Mouse (Mus musculus) limb, embryonic 11.5 days (tissue): Measurements from ENCODE around the gene Ltc4s. TPM values are rescaled to one million over a fixed set of nuclear protein-coding genes. Genes with fewer than 3 reads are reported as not detected.

Source experiments
- ATAC-seq: fragments of 200-750 bp; cut with Nextera tagmentation; 2 replicates; pipeline ENCODE4 v1.8.0; 2017; ENCODE audit warnings: low read depth; ENCODE audit not compliant: insufficient number of reproducible peaks, low FRiP score, low TSS enrichment
- DNase-seq: peaks from one replicate; pipeline ENCODE4 v3.0.0-alpha.2; 2015; ENCODE audit warnings: low spot score
- H3K27ac ChIP-seq: fragments of 300-500 bp; sonication (generic); replicated peaks from 2 replicates; pipeline ENCODE4 v1.5.1; 2014; ENCODE audit warnings: low read depth, mild to moderate bottlenecking, low read length
- H3K27me3 ChIP-seq: fragments of 300-500 bp; sonication (generic); 2 replicates; pipeline ENCODE4 v1.6.1; 2014; ENCODE audit warnings: mild to moderate bottlenecking, low read length, mixed read lengths; ENCODE audit not compliant: control insufficient read depth, insufficient read depth
- H3K36me3 ChIP-seq: fragments of 300-500 bp; sonication (generic); 2 replicates; pipeline ENCODE4 v1.6.1; 2014; ENCODE audit warnings: mild to moderate bottlenecking, low read length, moderate library complexity, mixed read lengths; ENCODE audit not compliant: control insufficient read depth, insufficient read depth
- H3K4me1 ChIP-seq: fragments of 300-500 bp; sonication (generic); 2 replicates; pipeline ENCODE4 v1.6.1; 2014; ENCODE audit warnings: low read length, mixed read lengths; ENCODE audit not compliant: control insufficient read depth, insufficient read depth
- H3K4me2 ChIP-seq: fragments of 300-500 bp; sonication (generic); 2 replicates; pipeline ENCODE4 v1.6.1; 2014; ENCODE audit warnings: low read depth, mild to moderate bottlenecking, moderate library complexity; ENCODE audit not compliant: severe bottlenecking
- H3K4me3 ChIP-seq: fragments of 300-500 bp; sonication (generic); 2 replicates; pipeline ENCODE4 v1.5.1; 2014; ENCODE audit warnings: low read depth, low read length
- H3K9ac ChIP-seq: fragments of 300-500 bp; sonication (generic); 2 replicates; pipeline ENCODE4 v1.6.1; 2014; ENCODE audit warnings: mild to moderate bottlenecking, low read length
- H3K9me3 ChIP-seq: fragments of 300-500 bp; sonication (generic); 2 replicates; pipeline ENCODE4 v1.6.1; 2016; ENCODE audit warnings: low read length; ENCODE audit not compliant: control insufficient read depth
- WGBS: fragments of 180-500 bp; shearing (Covaris S2); extraction: QIAGEN DNeasy Blood & Tissue Kit; methylation state at CpG from one replicate; pipeline ENCODE4 v1.1.7; 2014; 5-methylcytosine and 5-hydroxymethylcytosine counted together
- polyA plus RNA-seq: library from polyadenylated mRNA; unstranded; fragments of >200 nt; fragmentation: Nextera tagmentation; extraction: Ambion mirVana; gene quantifications from 2 replicates; pipeline ENCODE4 v1.2.1, GENCODE M21; 2014

Gene Ltc4s
- polyA plus RNA-seq, 1 experiment from 2014 or later = 0.57 TPM

DNA sequence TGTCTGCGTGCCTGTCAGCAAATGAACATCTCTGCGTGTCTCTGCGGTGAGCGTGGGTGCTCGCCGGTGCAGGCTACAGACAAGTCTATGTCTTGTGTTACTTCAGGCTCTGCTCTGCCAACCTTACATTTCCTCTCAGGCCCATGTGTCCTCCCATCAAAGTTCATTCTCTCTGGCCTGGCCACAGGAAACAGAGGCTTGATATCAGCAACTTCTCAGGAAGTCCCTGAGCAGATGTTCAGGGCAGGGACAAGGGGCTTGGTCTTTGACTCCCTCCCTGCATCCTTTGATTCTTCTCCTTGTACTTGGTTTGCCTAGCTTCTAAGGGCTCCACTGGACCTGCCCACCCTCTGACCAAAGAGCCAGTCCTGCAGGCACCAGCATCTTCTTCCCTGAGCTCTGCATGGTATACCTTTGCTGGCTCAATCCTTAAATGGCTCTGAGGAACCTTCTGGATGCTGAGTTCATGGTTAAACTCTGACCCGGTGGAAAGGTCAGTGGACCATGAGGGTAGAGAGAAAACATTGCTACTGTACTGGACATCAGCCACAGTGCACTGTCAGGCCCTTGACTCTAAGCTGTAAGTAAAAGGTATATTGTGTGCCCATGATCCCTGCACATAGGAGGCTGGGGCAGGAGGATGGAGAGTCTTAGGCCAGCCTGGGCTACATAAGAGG, 2.0 kb upstream of the Ltc4s start:
- H3K9ac ChIP-seq = no peak overlapping the region
- no peaks in the 10 kb centered on the region for H3K9me3 ChIP-seq
- ATAC-seq = no peak
- H3K27me3 ChIP-seq = peaks cover 21% of the 10 kb centered on the region
- DNase-seq = no peak
- H3K4me1 ChIP-seq = peaks cover 7% of the 10 kb centered on the region
- H3K36me3 ChIP-seq = no peaks in the 10 kb centered on the region
- H3K4me3 ChIP-seq = no peak overlapping the region
- WGBS = 95% methylated on average over 7 of the region's 7 CpGs
- H3K27ac ChIP-seq = no peak overlapping the region
- H3K4me2 ChIP-seq = no peak overlapping the region

GRCm38 (mm10) chr11:50238821-50239791, 690 bp upstream of the Ltc4s start:
- 93% methylated on average over 9 of the region's 9 CpGs for WGBS
- ATAC-seq (no peak), DNase-seq (no peak)
- H3K4me3 ChIP-seq = no peak overlapping the region
- peaks cover 21% of the 10 kb centered on the region for H3K27me3 ChIP-seq
- H3K4me2 ChIP-seq = no peak overlapping the region
- H3K9me3 ChIP-seq = no peaks in the 10 kb centered on the region
- H3K27ac ChIP-seq = no peak overlapping the region
- H3K4me1 ChIP-seq = peaks cover 7% of the 10 kb centered on the region
- H3K9ac ChIP-seq = no peak overlapping the region
- peaks cover 7% of the 10 kb centered on the region; the same call in 1 of the 2 replicates for H3K36me3 ChIP-seq

DNA sequence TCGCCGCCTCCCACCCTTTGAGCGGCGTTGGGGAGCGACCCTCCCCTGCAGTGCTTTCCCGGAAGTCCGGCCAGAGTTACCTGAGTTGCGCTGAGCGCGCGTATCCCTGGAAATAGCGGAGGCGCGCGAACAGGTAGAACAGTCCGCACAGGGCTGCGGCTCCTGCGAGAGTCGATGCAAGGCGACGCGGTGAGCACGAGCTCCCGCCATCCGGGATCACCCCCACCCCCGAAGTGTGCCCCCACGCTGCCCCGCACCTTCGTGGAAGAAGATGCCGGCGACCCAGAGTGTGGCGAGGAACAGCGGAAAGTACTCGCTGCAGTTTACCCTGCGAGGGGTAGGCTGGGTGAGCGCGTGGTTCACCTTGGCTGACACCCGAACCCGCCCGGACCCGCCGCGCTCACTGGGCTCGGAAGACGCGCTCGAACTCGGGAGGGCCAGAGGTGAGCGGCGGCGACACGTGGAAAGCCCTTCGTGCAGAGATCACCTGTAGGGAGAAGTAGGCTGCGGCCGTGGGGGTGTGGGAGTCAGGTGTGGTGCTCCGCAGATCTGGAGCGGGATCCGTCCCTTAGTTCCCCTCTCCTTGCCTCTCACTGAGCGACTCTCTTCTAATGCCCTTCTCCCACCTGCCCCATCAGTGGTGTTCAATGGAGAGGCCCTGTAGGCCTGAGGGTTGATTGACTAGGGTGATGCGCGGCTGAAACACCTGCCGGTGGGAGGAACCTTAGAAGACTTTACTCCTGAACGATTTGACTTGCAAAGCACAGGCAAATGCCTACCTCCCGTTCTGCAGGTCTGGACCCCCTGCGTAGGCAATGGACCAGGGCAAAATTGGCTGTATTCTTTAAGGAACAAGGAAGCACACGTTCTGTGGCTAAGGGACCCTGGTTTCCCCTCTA, 1.2 kb downstream of the Ltc4s start:
- H3K27ac ChIP-seq = no peak overlapping the region
- peaks cover 12% of the 10 kb centered on the region; the same call in 1 of the 2 replicates for H3K36me3 ChIP-seq
- peak overlapping the region; percentile 63 for H3K4me3 ChIP-seq
- H3K27me3 ChIP-seq = peaks cover 21% of the 10 kb centered on the region
- peak overlapping the region; percentile 30; the same call in 1 of the 2 replicates for H3K9ac ChIP-seq
- no peaks in the 10 kb centered on the region for H3K9me3 ChIP-seq
- DNase-seq (no peak), ATAC-seq (peak; percentile 58; the same call in 1 of the 2 replicates)
- H3K4me2 ChIP-seq = peak overlapping the region; percentile 95
- WGBS = 2% methylated on average over 66 of the region's 66 CpGs
- H3K4me1 ChIP-seq = peaks cover 7% of the 10 kb centered on the region

- peak overlapping the region; percentile 95 for H3K4me2 ChIP-seq
- H3K4me1 ChIP-seq = peaks cover 9% of the 10 kb centered on the region
- peak overlapping the region; percentile 56 for H3K9ac ChIP-seq
- DNase-seq = peak; percentile 87
- no peak overlapping the region for H3K27ac ChIP-seq
- peaks cover 21% of the 10 kb centered on the region for H3K27me3 ChIP-seq
- under 1% methylated on average over 21 of the region's 27 CpGs for WGBS
- H3K36me3 ChIP-seq = peaks cover 13% of the 10 kb centered on the region; the same call in 1 of the 2 replicates
- H3K9me3 ChIP-seq = no peaks in the 10 kb centered on the region
- peak overlapping the region; percentile 63 for H3K4me3 ChIP-seq
- ATAC-seq = peak; percentile 87
Observed at GRCm38 (mm10) chr11:50236540-50236936, 1.9 kb downstream of the Ltc4s start.

DNA sequence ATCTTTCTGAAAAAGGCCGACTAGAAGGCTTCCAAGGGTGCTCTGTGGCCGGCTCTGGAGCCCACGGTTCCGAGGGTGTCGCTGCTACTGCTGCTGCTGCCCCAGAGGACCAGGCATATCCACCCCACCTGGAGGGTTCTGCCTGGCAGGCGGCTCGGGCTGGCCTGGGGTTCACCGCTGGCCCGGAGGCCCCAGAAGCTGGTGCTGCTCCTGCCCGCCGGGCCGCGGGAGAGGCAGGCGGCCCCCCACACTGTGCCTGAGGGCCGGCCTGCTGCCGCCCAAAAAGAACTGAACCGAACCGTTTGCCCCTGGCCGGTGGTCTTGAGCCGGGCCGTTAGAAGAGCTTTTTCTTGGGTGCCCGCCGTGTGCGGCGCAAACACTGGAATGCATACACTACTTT, 3.8 kb downstream of the Ltc4s start:
- Histone ChIP-seq H3K4me1 (peaks cover 16% of the 10 kb centered on the region), H3K4me3 (no peak overlapping the region), H3K4me2 (no peak overlapping the region), H3K27me3 (peaks cover 21% of the 10 kb centered on the region), H3K27ac (no peak overlapping the region), H3K36me3 (peaks cover 15% of the 10 kb centered on the region; the same call in 1 of the 2 replicates), H3K9me3 (no peaks in the 10 kb centered on the region), H3K9ac (no peak overlapping the region)
- ATAC-seq = no peak
- WGBS = 93% methylated on average over 25 of the region's 25 CpGs
- no peak for DNase-seq

DNA sequence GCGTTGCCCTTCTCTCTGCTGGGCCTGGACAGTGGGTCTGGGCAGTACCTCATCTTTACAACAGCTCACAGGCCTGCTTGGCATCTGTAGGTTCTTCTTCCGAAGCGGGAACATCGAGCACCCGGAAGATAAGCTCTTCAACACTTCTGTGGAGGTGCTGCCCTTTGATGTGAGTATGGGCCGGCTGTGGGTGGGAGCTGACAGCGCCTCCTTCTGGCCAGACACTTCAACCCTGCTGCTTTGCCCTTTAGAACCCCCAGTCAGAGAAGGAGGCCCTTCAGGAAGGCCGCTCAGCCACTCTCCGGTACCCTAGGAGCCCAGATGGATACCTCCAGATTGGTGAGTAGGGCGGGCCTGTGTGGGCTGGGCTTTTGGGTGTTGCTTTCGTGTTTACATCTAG, 4.4 kb downstream of the Ltc4s start:
- peaks cover 22% of the 10 kb centered on the region for H3K4me1 ChIP-seq
- peaks cover 21% of the 10 kb centered on the region for H3K27me3 ChIP-seq
- ATAC-seq (no peak), DNase-seq (no peak)
- no peak overlapping the region for H3K27ac ChIP-seq
- H3K36me3 ChIP-seq = peaks cover 15% of the 10 kb centered on the region; the same call in 1 of the 2 replicates
- H3K9me3 ChIP-seq = no peaks in the 10 kb centered on the region
- no peak overlapping the region for H3K4me3 ChIP-seq
- H3K9ac ChIP-seq = no peak overlapping the region
- H3K4me2 ChIP-seq = no peak overlapping the region
- 85% methylated on average over 11 of the region's 11 CpGs for WGBS

- H3K27me3 ChIP-seq = peaks cover 13% of the 10 kb centered on the region
- H3K36me3 ChIP-seq = peaks cover 15% of the 10 kb centered on the region; the same call in 1 of the 2 replicates
- no peak for ATAC-seq
- H3K4me3 ChIP-seq = no peak overlapping the region
- 90% methylated on average over 13 of the region's 13 CpGs for WGBS
- peaks cover 30% of the 10 kb centered on the region for H3K4me1 ChIP-seq
- no peak for DNase-seq
- no peak overlapping the region for H3K4me2 ChIP-seq
- no peaks in the 10 kb centered on the region for H3K9me3 ChIP-seq
- no peak overlapping the region for H3K27ac ChIP-seq
- H3K9ac ChIP-seq = no peak overlapping the region
Observed at GRCm38 (mm10) chr11:50233022-50233421, 5.4 kb downstream of the Ltc4s start.
